Mouse (Mus musculus): Measurements from ENCODE around the gene Tpo.
A peak's percentile ranks its signal among the peaks of the same experiment; 100 is the strongest.

Gene Tpo

DNA sequence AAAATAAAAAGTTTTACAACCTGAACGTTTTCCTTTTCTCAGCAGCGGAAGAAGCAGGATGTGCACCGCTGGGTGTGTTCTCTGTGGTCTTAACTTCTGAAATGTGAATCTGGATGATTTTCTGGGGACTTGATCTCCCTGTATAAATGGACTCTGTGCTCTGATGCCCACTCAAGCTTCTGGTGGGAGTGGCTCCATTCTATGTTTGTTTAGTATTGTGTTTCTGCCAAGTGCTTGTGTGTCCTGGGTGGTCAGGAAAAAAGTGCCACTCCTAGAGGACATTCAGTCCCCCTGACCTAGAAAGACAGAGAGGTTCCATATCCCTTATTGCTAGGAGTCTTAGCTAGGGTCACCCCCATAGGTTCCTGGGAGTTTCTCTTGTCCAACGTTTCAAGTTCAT lies at the start of gene Tpo:
TSS of gene Tpo (minus strand) at position 101 of the 400 bp plus-strand sequence.
- no peak for DNase-seq (ENCODE audit: low spot score)

- no peak for DNase-seq (ENCODE audit: low spot score)
Observed at GRCm38 (mm10) chr12:30181721-30182120, 49.3 kb upstream of the Tpo start.

DNA sequence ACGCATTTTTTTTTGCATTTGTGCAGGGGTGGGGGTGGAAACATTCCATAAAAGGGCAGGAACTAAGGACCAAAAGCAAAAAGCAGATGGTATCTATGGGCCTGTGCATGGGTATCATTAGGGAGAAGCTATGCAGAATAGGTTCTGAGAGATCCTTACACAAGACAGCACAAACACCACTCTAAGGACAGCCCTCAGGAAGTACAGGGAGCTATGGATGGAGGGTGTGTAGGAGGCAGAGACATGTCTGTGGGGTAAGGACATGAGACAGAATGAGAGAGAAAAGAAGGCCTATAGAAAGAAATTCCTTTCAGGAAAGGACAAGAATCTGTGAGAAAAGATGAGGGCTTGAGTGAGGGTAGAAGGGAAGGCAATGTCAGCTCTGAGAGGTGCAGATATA lies 47.2 kb upstream of the Tpo start:
- DNase-seq (ENCODE audit: low spot score): no peak

DNA sequence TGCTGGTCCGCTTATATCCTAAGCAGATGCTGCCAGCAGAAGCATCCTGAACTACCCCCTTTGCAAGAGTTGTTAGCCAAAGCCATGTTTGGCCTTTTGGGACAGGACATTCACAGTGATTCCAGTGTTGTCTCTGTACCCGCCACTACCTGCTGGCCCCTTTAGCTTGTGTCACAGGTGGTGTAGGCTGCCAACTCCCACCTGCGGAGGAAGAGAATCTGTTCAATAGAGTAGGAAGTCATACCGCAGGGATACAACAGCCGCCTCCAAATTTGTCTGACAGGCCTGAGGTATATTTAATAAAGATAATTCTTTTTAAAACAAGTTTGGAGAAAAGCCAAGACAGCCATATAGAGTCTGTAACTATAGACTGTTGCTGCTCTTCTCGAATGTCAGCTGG lies 45.5 kb upstream of the Tpo start:
- no peak for DNase-seq (ENCODE audit: low spot score)

DNA sequence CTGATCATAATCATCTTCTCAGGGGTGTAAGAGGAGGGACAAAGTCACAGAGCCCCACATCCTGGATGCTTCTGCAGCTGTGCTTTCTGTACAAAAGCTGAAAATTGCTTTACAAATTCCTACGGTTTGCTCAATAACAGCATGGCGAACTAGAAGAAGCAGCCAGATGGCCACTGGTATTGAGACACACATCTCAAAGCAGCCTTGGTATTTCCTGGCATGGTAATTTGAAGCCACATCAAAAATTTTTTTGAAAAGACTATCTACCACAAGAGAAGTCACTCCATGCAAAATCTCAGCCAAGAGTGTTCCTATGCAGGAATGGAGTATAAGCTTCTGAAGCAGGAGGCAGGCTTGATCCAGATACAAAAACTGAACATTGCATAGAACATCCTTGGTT lies 45.1 kb upstream of the Tpo start:
- no peak for DNase-seq (ENCODE audit: low spot score)

DNA sequence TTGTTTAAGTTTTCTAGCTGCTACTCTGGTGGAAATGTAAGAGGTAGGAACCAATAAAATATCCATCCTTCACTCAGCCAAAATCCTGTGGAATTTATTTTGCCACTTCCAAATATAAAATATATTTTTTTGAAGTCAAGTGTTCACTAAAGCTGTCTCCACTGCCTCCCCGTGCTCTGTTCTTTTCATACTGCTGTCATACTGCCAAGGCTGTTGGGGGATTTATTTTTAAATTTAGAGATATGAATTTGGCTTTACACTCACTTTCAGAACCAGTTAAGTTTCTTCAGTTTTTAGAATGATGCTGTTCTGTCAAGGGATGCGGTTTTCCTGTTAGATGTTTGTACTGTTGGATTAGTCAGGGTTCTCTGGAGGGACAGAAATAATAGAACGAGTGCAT lies 36.1 kb upstream of the Tpo start:
- no peak for DNase-seq (ENCODE audit: low spot score)

DNA sequence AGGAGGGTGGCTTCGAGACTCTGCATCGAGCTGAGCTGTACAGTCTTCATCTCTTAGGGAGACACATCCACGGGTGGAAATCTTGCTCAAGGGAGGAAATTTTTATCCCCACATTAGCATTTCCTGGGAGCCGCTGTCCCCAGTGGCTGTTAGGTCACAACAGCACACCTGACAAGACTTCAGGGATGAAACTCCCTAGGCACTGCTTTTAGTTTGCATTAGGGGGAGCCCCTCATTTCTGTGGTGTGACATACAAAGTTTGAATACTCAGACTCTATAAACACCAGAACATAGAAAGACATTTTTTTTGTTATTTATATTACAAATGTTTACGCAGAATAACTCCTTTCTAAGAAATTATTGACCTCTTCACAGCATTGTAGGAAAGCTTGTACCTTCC lies 32.1 kb upstream of the Tpo start:
- DNase-seq (ENCODE audit: low spot score): no peak

GRCm38 (mm10) chr12:30164005-30164404 lies 31.6 kb upstream of the Tpo start:
- DNase-seq (ENCODE audit: low spot score): no peak

- no peak for DNase-seq (ENCODE audit: low spot score)
Observed at GRCm38 (mm10) chr12:30161731-30162406, 29.4 kb upstream of the Tpo start.

- no peak for DNase-seq (ENCODE audit: low spot score)
Observed at GRCm38 (mm10) chr12:30160475-30160874, 28.1 kb upstream of the Tpo start.

GRCm38 (mm10) chr12:30159788-30160187 lies 27.4 kb upstream of the Tpo start:
- no peak for DNase-seq (ENCODE audit: low spot score)

- DNase-seq (ENCODE audit: low spot score): no peak
Observed at GRCm38 (mm10) chr12:30154079-30154673, 21.8 kb upstream of the Tpo start.

DNA sequence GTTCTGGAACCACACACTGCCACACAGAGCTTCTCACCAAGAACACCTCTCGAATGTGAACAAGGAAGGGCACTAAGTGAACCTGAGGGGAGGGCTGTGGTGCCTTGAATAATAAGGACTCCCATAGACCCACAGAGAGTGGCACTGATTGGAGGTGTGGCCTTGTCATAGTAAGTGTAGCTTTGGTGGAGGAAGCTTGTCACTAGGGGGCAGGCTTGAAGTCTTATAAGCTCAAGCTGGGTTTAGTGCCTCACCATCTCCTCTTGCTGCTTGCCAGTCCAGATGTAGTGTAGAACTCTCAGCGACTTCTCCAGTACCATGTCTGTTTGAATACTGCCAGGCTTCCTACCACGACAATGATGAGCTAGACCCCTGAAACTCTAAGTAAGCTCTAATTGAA lies 9.7 kb upstream of the Tpo start:
- no peak for DNase-seq (ENCODE audit: low spot score)

GRCm38 (mm10) chr12:30129411-30129716 lies 3.1 kb downstream of the Tpo start:
- DNase-seq (ENCODE audit: low spot score): no peak

GRCm38 (mm10) chr12:30128561-30129410 lies 3.6 kb downstream of the Tpo start:
- DNase-seq (ENCODE audit: low spot score): peak; percentile 2

DNA sequence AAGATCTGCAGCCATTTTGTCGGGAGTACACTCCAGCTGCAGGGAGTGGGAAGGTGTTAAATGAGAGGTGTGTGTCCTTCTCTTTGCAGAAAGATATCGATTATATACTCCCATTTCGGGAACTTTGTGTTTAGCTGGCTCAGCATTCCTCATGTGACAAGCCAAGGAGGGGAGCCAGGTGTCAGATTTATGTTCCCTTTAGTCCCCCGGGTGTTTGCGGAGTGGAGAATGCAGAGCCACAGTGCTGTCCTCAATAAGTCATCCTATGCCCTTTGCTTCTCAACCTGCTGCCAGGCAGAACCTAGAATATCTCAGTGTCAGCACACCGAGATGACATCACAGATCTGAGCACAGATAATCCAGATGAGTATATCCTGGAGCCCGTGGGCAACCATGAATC lies 10.1 kb downstream of the Tpo start:
- DNase-seq (ENCODE audit: low spot score): no peak

DNA sequence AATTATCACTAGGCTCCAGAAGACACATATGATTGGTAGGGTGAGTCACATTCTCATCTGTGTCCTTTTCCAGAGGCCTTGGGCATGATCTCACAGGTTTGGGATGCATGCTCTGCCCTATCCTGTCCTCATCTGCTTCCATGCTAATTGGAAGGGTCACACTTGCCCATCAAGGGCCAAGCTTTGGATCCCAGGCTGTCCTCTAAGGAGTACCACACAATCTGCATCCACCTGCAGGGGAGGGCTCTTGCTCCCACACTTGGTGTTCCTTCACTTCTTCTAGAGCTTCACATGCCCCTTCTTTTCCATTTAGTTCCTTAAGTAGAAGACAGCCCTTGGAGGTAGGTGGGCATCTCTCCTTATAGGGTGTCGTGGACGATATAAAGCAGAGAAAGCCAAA lies 20.2 kb downstream of the Tpo start:
- no peak for DNase-seq (ENCODE audit: low spot score)

- DNase-seq (ENCODE audit: low spot score): no peak
Observed at GRCm38 (mm10) chr12:30109646-30110605, 22.5 kb downstream of the Tpo start.

DNA sequence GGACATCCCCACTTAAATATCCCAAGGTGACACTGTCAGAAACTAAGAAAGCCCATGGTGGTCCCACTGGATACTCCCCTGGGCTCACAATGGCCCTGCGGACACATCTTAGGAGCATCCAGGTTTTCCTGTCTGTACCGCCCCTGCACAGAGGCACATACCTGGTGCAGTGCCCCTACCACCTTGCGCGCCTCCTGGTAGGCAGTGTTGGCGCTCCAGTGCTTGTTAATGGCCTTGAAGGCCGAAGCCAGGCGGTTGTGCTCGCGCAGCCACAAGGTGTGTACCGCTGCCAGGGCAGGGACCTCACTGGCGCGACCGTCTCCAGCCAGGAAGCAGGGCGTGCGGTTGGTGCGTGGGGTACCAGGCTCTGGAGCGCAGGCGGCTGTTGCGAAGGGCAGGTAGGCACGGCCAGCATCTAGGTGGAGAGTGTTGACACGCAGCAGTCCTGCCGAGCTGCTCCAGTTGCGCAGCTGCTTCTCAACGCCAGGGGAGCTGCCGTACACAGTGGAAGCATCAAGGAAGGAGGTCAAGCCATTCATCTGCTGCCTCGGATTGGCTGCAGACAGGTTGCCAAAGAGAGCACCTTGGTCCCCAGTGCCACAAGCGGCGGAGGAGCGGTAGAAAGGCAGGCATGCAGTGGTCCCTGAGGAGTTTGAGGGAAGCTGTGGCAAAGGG lies 29.4 kb downstream of the Tpo start:
- DNase-seq (ENCODE audit: low spot score): no peak

DNA sequence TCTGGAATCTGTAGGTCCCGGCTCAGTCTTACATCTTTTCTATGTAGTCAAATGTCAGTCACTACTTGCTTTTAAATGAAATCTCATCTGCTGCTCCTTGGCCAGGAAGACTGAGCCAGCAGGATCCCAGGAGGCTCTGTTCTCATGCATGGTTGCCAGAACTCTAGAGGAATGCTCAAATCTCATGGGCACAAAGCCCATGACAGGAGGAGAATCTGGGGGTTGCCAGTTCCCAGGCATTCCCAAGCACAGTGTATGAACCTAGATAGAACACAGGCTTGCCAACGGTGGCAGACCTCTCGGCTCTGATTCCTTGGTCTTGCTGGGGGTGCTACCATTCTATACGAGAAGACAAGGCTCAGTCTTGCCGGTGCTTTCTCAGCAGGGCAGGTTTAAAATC lies 40.3 kb downstream of the Tpo start:
- no peak for DNase-seq (ENCODE audit: low spot score)

GRCm38 (mm10) chr12:30083971-30084370 lies 48.5 kb downstream of the Tpo start:
- DNase-seq (ENCODE audit: low spot score): no peak

GRCm38 (mm10) chr12:30077056-30077455 lies 55.4 kb downstream of the Tpo start:
- no peak for DNase-seq (ENCODE audit: low spot score)

Measured in c-Kit-positive CD71-positive TER-119-positive erythroid progenitor cells, embryonic 14.5 days (primary cell).